Mouse (Mus musculus) frontal cortex, adult 2 months (tissue): ENCODE data around the gene Pitpnm1. TPM values are rescaled to one million over a fixed set of nuclear protein-coding genes. Genes with fewer than 3 reads are reported as not detected.

ENCODE experiments used
- DNase-seq, 2 experiments: peaks; one replicate each; pipeline ENCODE4 v3.0.0; 2022; ENCODE audit warnings: low spot score in 1 of 2; ENCODE audit errors: extremely low spot score in 1 of 2
- polyA plus RNA-seq: library from polyadenylated mRNA; depleted of rRNA; stranded (reverse); fragments of >200 nt; gene quantifications from 2 replicates; pipeline ENCODE4 v1.2.3, GENCODE M21; 2012; rRNA removed

Pitpnm1 gene
- polyA plus RNA-seq, 1 experiment, result 290 TPM

- no peak for DNase-seq
Observed at GRCm38 (mm10) chr19:4151488-4151860, 51.7 kb downstream of the Pitpnm1 start.

GRCm38 (mm10) chr19:4151898-4152297 is 52.1 kb downstream of the Pitpnm1 start:
- no peak for DNase-seq

- no peak for DNase-seq
Observed at GRCm38 (mm10) chr19:4152445-4153231, 52.8 kb downstream of the Pitpnm1 start.

GRCm38 (mm10) chr19:4153232-4153654 is 53.4 kb downstream of the Pitpnm1 start, which contains the start of gene Ptprcap:
Ptprcap (plus strand) TSS chr19:4153604.
- no peak for DNase-seq

- no peak for DNase-seq
Observed at GRCm38 (mm10) chr19:4154437-4155222, 54.8 kb downstream of the Pitpnm1 start.

GRCm38 (mm10) chr19:4155223-4156072 is 55.6 kb downstream of the Pitpnm1 start:
- no peak for DNase-seq

- no peak for DNase-seq
Observed at GRCm38 (mm10) chr19:4156073-4156579, 56.3 kb downstream of the Pitpnm1 start.

- DNase-seq, result no peak
Observed at GRCm38 (mm10) chr19:4156771-4157170, 57.0 kb downstream of the Pitpnm1 start.

- no peak for DNase-seq
Observed at GRCm38 (mm10) chr19:4159049-4159448, 59.3 kb downstream of the Pitpnm1 start.

GRCm38 (mm10) chr19:4162646-4163542 is 63.1 kb downstream of the Pitpnm1 start, which contains the start of gene Rps6kb2:
Rps6kb2 (minus strand) TSS chr19:4163354.
- peak; percentile 97 to 99 for DNase-seq

- no peak for DNase-seq
Observed at GRCm38 (mm10) chr19:4163543-4163887, 63.7 kb downstream of the Pitpnm1 start.

Other genes with a start within 250 kb of the Pitpnm1 start
- gene Chka, start 248.2 kb upstream of the Pitpnm1 start, polyA plus RNA-seq, result 121 and 123 TPM in 2 replicates
- 45.5 and 48.1 TPM in 2 replicates for gene Tcirg1, start 192.9 kb upstream of the Pitpnm1 start, polyA plus RNA-seq
- 283 and 291 TPM in 2 replicates for gene Ndufs8, start 187.2 kb upstream of the Pitpnm1 start, polyA plus RNA-seq
- 7.9 and 8.5 TPM in 2 replicates for gene Aldh3b1, start 170.2 kb upstream of the Pitpnm1 start, polyA plus RNA-seq
- gene Unc93b1, start 164.8 kb upstream of the Pitpnm1 start, polyA plus RNA-seq, result 31.5 and 34.7 TPM in 2 replicates
- 0.38 and 0.58 TPM in 2 replicates for gene Aldh3b3, start 141.4 kb upstream of the Pitpnm1 start, polyA plus RNA-seq
- 3.5 and 3.6 TPM in 2 replicates for gene Aldh3b2, start 127.7 kb upstream of the Pitpnm1 start, polyA plus RNA-seq
- gene Acy3, start 113.4 kb upstream of the Pitpnm1 start, polyA plus RNA-seq, result 5.6 and 5.8 TPM in 2 replicates
- gene Tbx10, start 107.2 kb upstream of the Pitpnm1 start, polyA plus RNA-seq, result not detected in 2 replicates
- gene Nudt8, start 99.4 kb upstream of the Pitpnm1 start, polyA plus RNA-seq, result 7.1 and 8.4 TPM in 2 replicates
- gene Gm49405, start 99.4 kb upstream of the Pitpnm1 start, polyA plus RNA-seq, result 6.3 TPM in 2 replicates
- gene Doc2g, start 96.7 kb upstream of the Pitpnm1 start, polyA plus RNA-seq, result 287 and 325 TPM in 2 replicates
- 248 and 270 TPM in 2 replicates for gene Ndufv1, start 87.2 kb upstream of the Pitpnm1 start, polyA plus RNA-seq
- gene Gstp1, start 62.0 kb upstream of the Pitpnm1 start, polyA plus RNA-seq, result 454 and 506 TPM in 2 replicates
- gene Gstp2, start 54.0 kb upstream of the Pitpnm1 start, polyA plus RNA-seq, result 5.1 and 14.7 TPM in 2 replicates
- not detected in 2 replicates for gene Gstp3, start 40.4 kb upstream of the Pitpnm1 start, polyA plus RNA-seq
- not detected in 2 replicates for gene Cabp2, start 18.4 kb upstream of the Pitpnm1 start, polyA plus RNA-seq
- 50.3 and 58.5 TPM in 2 replicates for gene Cdk2ap2, start 2.8 kb upstream of the Pitpnm1 start, polyA plus RNA-seq
- 162 and 174 TPM in 2 replicates for gene Aip, start 25.9 kb downstream of the Pitpnm1 start, polyA plus RNA-seq
- 0.06 and 0.11 TPM in 2 replicates for gene Gpr152, start 39.8 kb downstream of the Pitpnm1 start, polyA plus RNA-seq
- 0.12 and 0.17 TPM in 2 replicates for gene Cabp4, start 44.0 kb downstream of the Pitpnm1 start, polyA plus RNA-seq
- 183 and 225 TPM in 2 replicates for gene Coro1b, start 48.6 kb downstream of the Pitpnm1 start, polyA plus RNA-seq
- gene Ptprcap, start 53.6 kb downstream of the Pitpnm1 start, polyA plus RNA-seq, result 1.9 and 2.3 TPM in 2 replicates
- 82.4 and 85.6 TPM in 2 replicates for gene Rps6kb2, start 63.4 kb downstream of the Pitpnm1 start, polyA plus RNA-seq
- 10.7 and 14.3 TPM in 2 replicates for gene Carns1, start 75.5 kb downstream of the Pitpnm1 start, polyA plus RNA-seq
- 2.6 and 3.3 TPM in 2 replicates for gene Tbc1d10c, start 91.3 kb downstream of the Pitpnm1 start, polyA plus RNA-seq
- gene Ppp1ca, start 92.1 kb downstream of the Pitpnm1 start, polyA plus RNA-seq, result 347 and 379 TPM in 2 replicates
- 18.4 and 19.3 TPM in 2 replicates for gene Rad9a, start 101.7 kb downstream of the Pitpnm1 start, polyA plus RNA-seq
- 3.9 and 4.5 TPM in 2 replicates for gene Clcf1, start 114.2 kb downstream of the Pitpnm1 start, polyA plus RNA-seq
- gene AC109138.7, start 114.4 kb downstream of the Pitpnm1 start, polyA plus RNA-seq, result not detected in 2 replicates
- 35.0 and 39.4 TPM in 2 replicates for gene Pold4, start 131.9 kb downstream of the Pitpnm1 start, polyA plus RNA-seq
- 98.6 and 106 TPM in 2 replicates for gene Ssh3, start 169.2 kb downstream of the Pitpnm1 start, polyA plus RNA-seq
- gene Ankrd13d, start 183.1 kb downstream of the Pitpnm1 start, polyA plus RNA-seq, result 73.1 and 77.0 TPM in 2 replicates
- gene Grk2, start 206.2 kb downstream of the Pitpnm1 start, polyA plus RNA-seq, result 183 and 199 TPM in 2 replicates